In genomic region chr1:63603870-63604500, GRCm38 (mm10) we compare ENCODE assay signal across 31 mouse cellular contexts. TPM values are rescaled to one million over a fixed set of nuclear protein-coding genes. Genes with fewer than 3 reads are reported as not detected.
DNase-seq lines count a peak whose midpoint lies in the region; ATAC-seq lines count a peak whose summit lies in the region.
"Had no signal": no experiment of that assay in that cellular context is flagged by ENCODE, and none has a peak within 500 bp of the region (broad histone marks: within the 10 kb centered on the region; RNA-seq: fewer than 3 reads in every experiment).

No protein-coding gene starts in this region.

- no peaks in the 10 kb centered on the region for H3K9me3 ChIP-seq in lung, embryonic 16.5 days (ENCODE audit: control insufficient read depth, low read length)
- H3K9me3 ChIP-seq: forebrain, embryonic 10.5 days; forebrain, embryonic 13.5 days; heart, embryonic 10.5 days; heart, embryonic 13.5 days had no signal

- no peak overlapping the region for H3K9ac ChIP-seq in lung, embryonic 16.5 days (ENCODE audit: low read length)
- H3K9ac ChIP-seq: forebrain, embryonic 13.5 days; heart, embryonic 13.5 days; hindbrain, embryonic 14.5 days had no signal

- no peak overlapping the region for H3K27ac ChIP-seq in lung, embryonic 16.5 days (ENCODE audit: low read length)
- H3K27ac ChIP-seq: forebrain, embryonic 10.5 days; forebrain, embryonic 13.5 days; heart, adult 2 months; heart, embryonic 10.5 days; heart, embryonic 13.5 days; hindbrain, embryonic 14.5 days; hindbrain, postnatal 0 days had no signal

- H3K27me3 ChIP-seq in lung, embryonic 16.5 days (ENCODE audit: control insufficient read depth, insufficient read depth, low read depth, low read length): no peaks in the 10 kb centered on the region
- H3K27me3 ChIP-seq: forebrain, embryonic 13.5 days; heart, embryonic 13.5 days had no signal

- H3K4me2 ChIP-seq in lung, embryonic 16.5 days (ENCODE audit: low read depth, low read length): no peak overlapping the region
- H3K4me2 ChIP-seq: forebrain, embryonic 13.5 days; heart, embryonic 13.5 days; hindbrain, embryonic 14.5 days had no signal

- ATAC-seq in lung, embryonic 16.5 days (ENCODE audit: low read depth): peak; percentile 76
- no peak for ATAC-seq in monocyte, adult 5-6 weeks (replicated peaks; ENCODE audit: insufficient number of reproducible peaks, low FRiP score, low TSS enrichment, poor library complexity, severe bottlenecking)
- ATAC-seq: CD4-positive, CD25-positive, alpha-beta regulatory T cell, adult 4 months; forebrain, embryonic 13.5 days; forebrain, embryonic 16.5 days; hindbrain, postnatal 0 days; inflammation-experienced regulatory T-cells, adult 6 months had no signal

- WGBS in lung, embryonic 16.5 days: 16% methylated on average over 3 of the region's 3 CpGs

- no peaks in the 10 kb centered on the region for H3K4me1 ChIP-seq in lung, embryonic 16.5 days (replicated peaks; ENCODE audit: control insufficient read depth, insufficient read depth, low read length)
- H3K4me1 ChIP-seq: forebrain, embryonic 10.5 days; forebrain, embryonic 13.5 days; heart, embryonic 10.5 days; heart, embryonic 13.5 days had no signal

- H3K36me3 ChIP-seq in lung, embryonic 16.5 days (ENCODE audit: control insufficient read depth, insufficient read depth, low read length): no peaks in the 10 kb centered on the region
- H3K36me3 ChIP-seq: forebrain, embryonic 10.5 days; heart, embryonic 10.5 days; heart, embryonic 13.5 days had no signal

- DNase-seq in adrenal gland, postnatal 10 days: peak; percentile 8
- DNase-seq in adrenal gland, adult 18-20 months (ENCODE audit: low spot score in 2 of 2): no peak
- no peak for DNase-seq in lung, adult 18-20 months
- peak; percentile 7 for DNase-seq in adrenal gland, postnatal 36 days
- DNase-seq: cerebellum, adult 18-20 months; cerebellum, adult 9-10 months; cerebellum, postnatal 14 days; gastrocnemius, postnatal 10 days; gastrocnemius, postnatal 36 days; heart, adult 2 months; heart, postnatal 14 days; heart, postnatal 4 days had no signal

- H3K4me3 ChIP-seq in lung, embryonic 16.5 days (ENCODE audit: low read length): no peak overlapping the region
- H3K4me3 ChIP-seq: forebrain, embryonic 10.5 days; forebrain, embryonic 13.5 days; heart, adult 2 months; heart, embryonic 10.5 days; heart, embryonic 13.5 days had no signal

RNA-seq across cellular contexts. Expression of gene Gm39653, which starts 11.8 kb away (rescaled TPM):
- not detected for total RNA-seq in adrenal gland, postnatal 10 days (2021)
- total RNA-seq in adrenal gland, adult 18-20 months (2021): not detected
- not detected in 2 replicates for polyA plus RNA-seq in lung, embryonic 16.5 days (2015; fragmentation: Nextera tagmentation; extraction: Ambion mirVana)
- total RNA-seq in adrenal gland, postnatal 36 days (2021): not detected
- total RNA-seq in monocyte, adult 5-6 weeks (2017): not detected in 3 replicates
- total RNA-seq: gastrocnemius, adult 18-20 months; gastrocnemius, postnatal 10 days; gastrocnemius, postnatal 36 days; granulocyte monocyte progenitor cell, adult 5-6 weeks; heart, adult 2 months; heart, postnatal 14 days; heart, postnatal 4 days; hindbrain, postnatal 0 days; MEL had no signal
- polyA plus RNA-seq: C2C12; CD4-positive, CD25-positive, alpha-beta regulatory T cell, adult 4 months; embryonic facial prominence, embryonic 11.5 days; embryonic facial prominence, embryonic 14.5 days; forebrain, embryonic 10.5 days; forebrain, embryonic 13.5 days; forebrain, embryonic 16.5 days; heart, adult 2 months; heart, embryonic 10.5 days; heart, embryonic 13.5 days; heart, embryonic 16.5 days; hindbrain, embryonic 11.5 days; hindbrain, postnatal 0 days; inflammation-experienced regulatory T-cells, adult 6 months had no signal

Comparison
In these comparisons a context has a peak if more than half of its experiments do, and no peak if none do; other contexts are left out.
1. DNase-seq: peak in adrenal gland, postnatal 10 days (single experiment) and adrenal gland, postnatal 36 days (2 of 2); none in adrenal gland, adult 18-20 months (0 of 2) and lung, adult 18-20 months (0 of 2).